Mouse (Mus musculus): ENCODE data around the gene Dennd2c.
"Not testable (repeated sequence)": the region's sequence is repeated elsewhere in the genome, so short reads cannot be mapped to it uniquely, and the experiment has no call there.

Dennd2c gene

GRCm38 (mm10) chr3:103112216-103112615 lies 9.8 kb downstream of the Dennd2c start:
- DNase-seq (ENCODE audit: low spot score in 2 of 2), result no peak

- no peak for DNase-seq (ENCODE audit: low spot score in 2 of 2)
Measured at GRCm38 (mm10) chr3:103123636-103124035, 21.2 kb downstream of the Dennd2c start.

GRCm38 (mm10) chr3:103126138-103126537 lies 23.7 kb downstream of the Dennd2c start:
- DNase-seq (ENCODE audit: low spot score in 2 of 2), result no peak

- DNase-seq (ENCODE audit: low spot score in 2 of 2), result no peak
Measured at GRCm38 (mm10) chr3:103127177-103127576, 24.8 kb downstream of the Dennd2c start.

GRCm38 (mm10) chr3:103127721-103128120 lies 25.3 kb downstream of the Dennd2c start:
- no peak for DNase-seq (ENCODE audit: low spot score in 2 of 2)

- no peak for DNase-seq (ENCODE audit: low spot score in 2 of 2)
Measured at GRCm38 (mm10) chr3:103128251-103128650, 25.8 kb downstream of the Dennd2c start.

GRCm38 (mm10) chr3:103129367-103130159 lies 27.2 kb downstream of the Dennd2c start:
- no peak for DNase-seq (ENCODE audit: low spot score in 2 of 2)

GRCm38 (mm10) chr3:103130236-103130751 lies 27.9 kb downstream of the Dennd2c start:
- no peak for DNase-seq (ENCODE audit: low spot score in 2 of 2)

GRCm38 (mm10) chr3:103133098-103133497 lies 30.7 kb downstream of the Dennd2c start:
- DNase-seq (ENCODE audit: low spot score in 2 of 2), result no peak

GRCm38 (mm10) chr3:103136414-103137077 lies 34.1 kb downstream of the Dennd2c start:
- DNase-seq (ENCODE audit: low spot score in 2 of 2), result no peak

- DNase-seq (ENCODE audit: low spot score in 2 of 2), result no peak
Measured at GRCm38 (mm10) chr3:103139047-103139446, 36.6 kb downstream of the Dennd2c start.

GRCm38 (mm10) chr3:103140095-103140838 lies 37.9 kb downstream of the Dennd2c start:
- DNase-seq (ENCODE audit: low spot score in 2 of 2), result not testable (repeated sequence)

GRCm38 (mm10) chr3:103141287-103141686 lies 38.9 kb downstream of the Dennd2c start:
- DNase-seq (ENCODE audit: low spot score in 2 of 2), result no peak

- no peak for DNase-seq (ENCODE audit: low spot score in 2 of 2)
Measured at GRCm38 (mm10) chr3:103142366-103142765, 40.0 kb downstream of the Dennd2c start.

- DNase-seq (ENCODE audit: low spot score in 2 of 2), result no peak
Measured at GRCm38 (mm10) chr3:103145336-103145735, 42.9 kb downstream of the Dennd2c start.

GRCm38 (mm10) chr3:103145791-103146190 lies 43.4 kb downstream of the Dennd2c start:
- DNase-seq (ENCODE audit: low spot score in 2 of 2), result no peak

GRCm38 (mm10) chr3:103146330-103147166 lies 44.1 kb downstream of the Dennd2c start:
- no peak for DNase-seq (ENCODE audit: low spot score in 2 of 2)

GRCm38 (mm10) chr3:103147775-103148174 lies 45.4 kb downstream of the Dennd2c start:
- DNase-seq (ENCODE audit: low spot score in 2 of 2), result no peak

- DNase-seq (ENCODE audit: low spot score in 2 of 2), result no peak
Measured at GRCm38 (mm10) chr3:103148941-103149340, 46.5 kb downstream of the Dennd2c start.

- no peak for DNase-seq (ENCODE audit: low spot score in 2 of 2)
Measured at GRCm38 (mm10) chr3:103153761-103154160, 51.4 kb downstream of the Dennd2c start.

- DNase-seq (ENCODE audit: low spot score in 2 of 2), result no peak
Measured at GRCm38 (mm10) chr3:103159232-103159900, 57.0 kb downstream of the Dennd2c start.

Data from frontal cortex, postnatal 25 days (tissue).